Mouse (Mus musculus) v-Abl transformed pro-B cells (cell line): ENCODE data around the gene Pomgnt1.

Experiments used
- in situ Hi-C, 2 experiments: fragments of 400-800 bp; cut with MboI; formaldehyde crosslinking; loops; one replicate each; pipeline ENCODE4 v1.15.1; 2025; ENCODE audit not compliant: unreplicated experiment in 2 of 2

Gene Pomgnt1

DNA sequence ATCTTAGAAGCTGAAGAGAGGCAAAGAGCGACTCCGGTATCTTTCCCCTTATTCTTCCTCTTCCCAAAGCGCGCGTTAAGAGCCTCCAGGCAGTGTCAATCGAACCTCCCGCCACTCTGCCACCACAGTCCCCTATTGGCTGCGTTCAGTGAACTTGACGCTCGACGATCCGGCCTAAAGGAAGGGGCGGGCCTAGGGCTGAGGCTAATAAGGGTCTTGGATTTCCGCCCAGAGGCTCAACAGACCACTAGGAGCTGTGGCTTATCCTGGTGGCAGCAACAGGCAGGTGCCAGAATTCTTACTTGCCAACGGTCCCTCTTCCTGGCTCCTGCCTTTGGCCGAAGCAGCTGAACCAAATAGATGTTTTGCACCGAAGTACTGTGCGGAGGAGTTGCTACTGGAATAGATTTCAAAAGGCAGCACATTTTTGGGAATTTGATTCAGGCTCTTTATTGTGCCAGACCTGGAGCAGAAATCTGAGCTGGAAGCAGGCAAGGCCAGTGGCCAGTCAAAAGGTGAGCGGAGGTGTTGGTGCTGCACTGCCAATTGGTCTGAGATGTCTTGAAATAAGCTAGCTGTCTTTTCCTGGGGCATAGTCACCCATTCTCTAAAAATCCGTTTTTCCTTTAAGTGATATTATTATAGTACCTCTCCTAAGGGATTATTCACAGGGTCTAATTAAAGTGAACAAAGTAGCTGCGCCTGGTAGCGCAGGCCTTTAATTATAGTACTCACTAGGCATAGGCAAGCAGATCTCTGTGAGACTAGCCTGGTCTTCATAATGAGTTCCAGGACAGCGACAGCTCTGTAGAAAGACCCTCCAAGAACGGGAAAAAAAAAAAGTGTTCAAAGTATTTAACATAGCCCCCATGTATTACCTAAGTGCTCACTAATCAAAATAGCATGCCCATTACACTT is at the start of gene Pomgnt1, which contains the start of gene Rad54l:
TSS of gene Pomgnt1 (plus strand) at position 239 of the 918 bp plus-strand sequence.
TSS of gene Rad54l (minus strand) at position 89 of the 918 bp plus-strand sequence.
- in situ Hi-C loops = no loop called here

- in situ Hi-C loops = loop anchor here in 1 of 2 experiments (10.0 to 25.0 kb wide), 2 partner anchors 169 to 337 kb away; partner anchors contain the start of gene Efcab14
Measured at GRCm38 (mm10) chr4:116074145-116074675, 49.4 kb upstream of the Pomgnt1 start.

- in situ Hi-C loops = loop anchor here in 1 of 2 experiments (10.0 to 25.0 kb wide), 2 partner anchors 170 to 338 kb away; partner anchors contain the start of gene Efcab14
Measured at GRCm38 (mm10) chr4:116074861-116075620, 48.6 kb upstream of the Pomgnt1 start, which contains the start of the genes Uqcrh and Lrrc41. Uqcrh (minus strand) TSS chr4:116075071. Lrrc41 (plus strand) TSS chr4:116075269.

DNA sequence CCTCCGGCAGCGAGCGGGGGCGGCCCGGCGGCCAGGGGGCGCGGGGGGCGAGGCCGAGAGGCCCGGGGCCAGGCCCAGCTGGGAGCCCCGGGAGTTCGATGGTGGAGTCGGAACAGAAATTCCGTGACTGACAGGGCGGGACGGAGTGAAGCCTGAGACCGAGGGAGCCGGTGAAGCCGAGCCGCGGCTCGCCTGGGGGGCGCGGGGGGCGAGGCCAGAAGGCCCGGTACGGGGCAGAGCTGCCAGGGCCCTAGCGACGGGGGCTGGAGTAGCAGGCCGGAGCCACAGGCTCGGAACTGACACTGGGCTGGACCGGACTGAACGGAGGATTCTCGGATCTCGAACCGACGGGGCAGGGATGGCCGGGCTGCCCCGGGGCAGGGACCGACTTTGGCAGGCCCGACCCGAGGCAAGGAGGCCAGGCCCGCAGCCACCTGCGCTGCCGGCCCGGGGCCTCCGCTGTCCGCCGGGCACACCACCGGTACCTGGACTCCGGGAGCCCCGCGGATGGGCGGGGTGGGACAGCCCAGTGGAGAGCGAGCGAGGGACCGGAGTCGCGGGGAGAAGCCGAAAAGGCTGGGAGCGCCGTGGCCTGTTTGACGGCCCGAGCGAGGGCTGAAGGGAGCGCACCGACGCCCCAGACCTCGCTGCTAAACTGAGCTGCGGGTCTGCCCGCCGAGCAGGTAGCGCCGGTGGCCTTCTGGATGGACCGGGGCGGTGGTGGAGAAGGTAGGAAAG is 47.8 kb upstream of the Pomgnt1 start:
- in situ Hi-C loops = loop anchor here in 1 of 2 experiments (10.0 kb wide), 1 partner anchor 171 kb away; no protein-coding TSS in a partner anchor

DNA sequence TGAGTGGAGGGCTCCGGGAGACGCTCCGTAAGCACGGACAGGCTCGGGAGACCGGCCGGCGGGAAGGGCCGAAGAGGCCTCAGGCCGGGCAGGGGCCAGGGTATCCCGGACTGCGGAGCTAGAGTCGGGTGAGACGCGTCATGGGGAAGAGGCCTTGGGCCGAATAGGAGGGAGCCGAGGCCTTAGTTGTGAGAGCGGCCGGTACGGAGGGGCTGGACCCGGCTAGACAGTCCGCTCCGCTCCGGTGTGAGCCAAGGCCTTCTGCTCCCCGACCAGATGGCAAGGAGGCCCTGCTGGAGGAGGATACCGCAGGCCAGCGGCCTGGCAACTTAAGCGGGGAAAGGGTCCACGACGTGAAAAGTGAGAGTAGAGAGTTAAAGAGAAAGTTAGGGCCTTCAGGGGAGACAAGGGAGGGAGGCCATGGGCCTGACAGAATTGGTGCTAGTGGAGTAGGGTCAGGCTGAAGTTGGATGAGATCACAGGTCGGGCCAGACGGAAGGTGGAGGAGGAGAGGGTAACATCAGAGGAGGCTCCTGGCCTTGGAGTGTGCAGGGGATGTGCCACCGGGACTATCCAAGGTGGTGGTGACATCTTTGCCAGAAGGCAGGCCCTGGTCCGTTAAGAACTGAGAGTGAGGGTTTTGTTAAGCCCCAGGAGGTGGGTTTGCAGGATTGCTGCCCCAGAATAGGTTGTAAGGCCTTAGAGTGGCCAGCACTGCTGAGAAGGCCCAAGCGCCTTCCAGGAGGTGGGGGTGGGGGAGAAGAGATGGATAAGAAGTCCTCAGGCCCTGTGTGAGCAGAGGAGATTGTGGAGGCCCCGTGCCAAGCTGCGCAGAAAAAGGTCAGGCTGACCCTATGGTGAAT is 47.0 kb upstream of the Pomgnt1 start:
- in situ Hi-C loops = loop anchor here in 1 of 2 experiments (10.0 kb wide), 1 partner anchor 172 kb away; no protein-coding TSS in a partner anchor

- in situ Hi-C loops = loop anchor here in 1 of 2 experiments (10.0 kb wide), 1 partner anchor 173 kb away; no protein-coding TSS in a partner anchor
Measured at GRCm38 (mm10) chr4:116077240-116078095, 46.2 kb upstream of the Pomgnt1 start.

GRCm38 (mm10) chr4:116088510-116089249 is 35.0 kb upstream of the Pomgnt1 start:
- in situ Hi-C loops = no loop called here

- in situ Hi-C loops = no loop called here
Measured at GRCm38 (mm10) chr4:116096291-116096690, 27.3 kb upstream of the Pomgnt1 start.

- in situ Hi-C loops = no loop called here
Measured at GRCm38 (mm10) chr4:116097211-116097610, 26.4 kb upstream of the Pomgnt1 start.

- in situ Hi-C loops = no loop called here
Measured at GRCm38 (mm10) chr4:116100959-116101358, 22.7 kb upstream of the Pomgnt1 start.

- in situ Hi-C loops = no loop called here
Measured at GRCm38 (mm10) chr4:116105278-116105677, 18.4 kb upstream of the Pomgnt1 start.

GRCm38 (mm10) chr4:116110695-116111094 is 12.9 kb upstream of the Pomgnt1 start:
- in situ Hi-C loops = no loop called here

DNA sequence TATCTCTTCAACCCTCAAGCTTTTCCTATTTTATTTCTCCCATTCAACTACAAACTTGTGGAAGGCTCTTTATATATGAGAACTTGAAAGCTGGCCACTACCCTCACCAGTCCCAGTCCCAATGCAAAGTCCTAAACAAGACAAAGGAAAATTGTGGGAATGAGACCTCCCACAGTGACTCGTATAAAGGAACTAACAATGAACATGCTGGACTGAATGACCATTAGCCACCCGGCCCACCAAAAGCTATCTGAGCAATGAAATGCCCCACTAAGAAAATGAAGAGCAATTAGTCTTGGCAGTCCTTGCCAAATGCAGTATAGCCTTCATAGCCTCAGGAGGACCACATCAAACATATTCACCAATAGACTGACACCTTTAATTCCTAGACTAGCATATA is 12.2 kb upstream of the Pomgnt1 start:
- in situ Hi-C loops = no loop called here

DNA sequence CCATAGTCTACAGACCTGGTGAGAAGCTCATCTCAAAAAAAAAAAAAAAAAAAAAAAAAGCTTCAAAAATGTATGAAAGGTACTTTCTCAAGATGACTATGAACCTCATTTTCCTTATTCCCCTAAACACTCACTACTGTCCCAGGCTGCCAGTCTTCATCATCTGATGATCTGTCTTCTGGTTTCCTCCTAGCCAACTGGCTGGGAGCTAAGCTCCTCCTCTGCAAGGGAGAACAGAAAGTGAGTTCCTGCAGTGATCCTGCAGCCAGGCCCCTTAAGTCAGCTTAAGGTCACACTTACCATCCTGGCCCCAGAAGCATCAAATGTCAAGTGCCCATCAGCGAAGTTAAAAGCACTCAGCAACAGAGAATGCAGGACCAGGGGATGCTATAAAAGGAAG is 878 bp upstream of the Pomgnt1 start:
- in situ Hi-C loops = no loop called here

DNA sequence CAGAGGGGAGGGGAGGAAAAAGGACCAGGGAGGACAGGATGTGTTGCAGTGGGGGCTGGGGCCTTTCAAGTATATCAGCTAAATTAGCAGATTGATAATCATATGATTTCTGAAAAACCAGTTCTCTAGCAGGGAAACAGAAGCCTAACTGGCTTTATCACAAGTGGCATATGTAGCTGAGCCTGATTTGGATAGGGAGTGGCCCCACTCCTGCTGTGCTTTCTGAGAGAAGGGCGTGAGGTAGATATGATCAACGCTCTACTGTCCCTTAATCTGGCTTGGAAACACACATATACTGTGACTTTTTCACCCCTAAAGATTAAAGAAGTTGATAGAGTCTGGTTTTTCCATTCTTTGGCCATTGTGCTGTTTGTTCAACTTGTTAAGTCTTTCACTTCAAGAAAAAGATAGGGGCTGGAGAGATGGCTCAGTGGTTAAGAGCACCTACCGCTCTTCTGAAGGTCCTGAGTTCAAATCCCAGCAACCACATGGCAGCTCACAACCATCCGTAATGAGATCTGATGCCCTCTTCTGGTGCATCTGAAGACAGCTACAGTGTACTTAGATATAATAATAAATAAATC is 2.3 kb downstream of the Pomgnt1 start:
- in situ Hi-C loops = loop anchor here in 1 of 2 experiments (25.0 kb wide), 2 partner anchors 861 to 1011 kb away; partner anchors contain the start of genes Btbd19, Hectd3, Plk3 and Tctex1d4

- in situ Hi-C loops = loop anchor here in 1 of 2 experiments (25.0 kb wide), 2 partner anchors 859 to 1009 kb away; partner anchors contain the start of genes Btbd19, Hectd3, Plk3 and Tctex1d4
Measured at GRCm38 (mm10) chr4:116127956-116128355, 4.3 kb downstream of the Pomgnt1 start.
